Mouse (Mus musculus) kidney, postnatal 25 days (tissue): Measurements from ENCODE around the gene P3h1.
A peak's percentile ranks its signal among the peaks of the same experiment; 100 is the strongest.
"Not testable (repeated sequence)": the region's sequence is repeated elsewhere in the genome, so short reads cannot be mapped to it uniquely, and the experiment has no call there.

Source experiments
- DNase-seq, 2 experiments: peaks; one replicate each; pipeline ENCODE4 v3.0.0; 2021; ENCODE audit warnings: mixed read lengths in 2 of 2

The P3h1 gene

GRCm38 (mm10) chr4:119275726-119276125, 43.0 kb downstream of the P3h1 start:
- no peak for DNase-seq

GRCm38 (mm10) chr4:119278784-119279183, 46.1 kb downstream of the P3h1 start:
- not testable (repeated sequence) for DNase-seq

GRCm38 (mm10) chr4:119284861-119285260, 52.1 kb downstream of the P3h1 start:
- DNase-seq: no peak

GRCm38 (mm10) chr4:119285336-119285735, 52.6 kb downstream of the P3h1 start:
- no peak for DNase-seq

GRCm38 (mm10) chr4:119291921-119292320, 59.2 kb downstream of the P3h1 start:
- no peak for DNase-seq

- peak; percentile 59 to 72 for DNase-seq
These were observed 60.3 kb downstream of the P3h1 start for GRCm38 (mm10) chr4:119292771-119293573.

GRCm38 (mm10) chr4:119293574-119294258, 61.0 kb downstream of the P3h1 start:
- DNase-seq: peak; percentile 18 to 66

- DNase-seq: peak; percentile 100
These were observed 61.9 kb downstream of the P3h1 start, which contains the start of gene Ybx1 for GRCm38 (mm10) chr4:119294415-119295133. TSS of gene Ybx1 (minus strand) at chr4:119294604.

- no peak for DNase-seq
These were observed 62.4 kb downstream of the P3h1 start for GRCm38 (mm10) chr4:119295134-119295453.

- no peak for DNase-seq
These were observed 64.6 kb downstream of the P3h1 start for GRCm38 (mm10) chr4:119297361-119297760.
